Mouse (Mus musculus) CH12.LX (cell line): Measurements from ENCODE around the gene Per1.

Source experiments
- CTCF ChIP-seq, 2 experiments: IDR thresholded peaks in 1 of 2; conservative IDR thresholded peaks in 1 of 2; 2 replicates each; pipeline ENCODE4 v1.5.1; 2011 to 2012; ENCODE audit warnings: low read depth in 2 of 2, low read length in 2 of 2, improper control_type of control experiment in 1 of 2, inconsistent platforms in 1 of 2, mild to moderate bottlenecking in 1 of 2, moderate library complexity in 1 of 2
- EP300 ChIP-seq: IDR thresholded peaks from 2 replicates; pipeline ENCODE4 v1.6.1; 2011; ENCODE audit warnings: low read length, improper control_type of control experiment
- GABPA ChIP-seq: IDR thresholded peaks from 2 replicates; pipeline ENCODE4 v1.6.1; 2012; ENCODE audit warnings: low read depth, low read length, improper control_type of control experiment, inconsistent platforms; ENCODE audit not compliant: insufficient replicate concordance
- MAX ChIP-seq: IDR thresholded peaks from 2 replicates; pipeline ENCODE4 v1.6.1; 2011; ENCODE audit warnings: low read length, improper control_type of control experiment
- MAZ ChIP-seq: IDR thresholded peaks from 2 replicates; pipeline ENCODE4 v1.6.1; 2012; ENCODE audit warnings: low read depth, mild to moderate bottlenecking, inconsistent platforms, low read length, improper control_type of control experiment, moderate library complexity
- RCOR1 ChIP-seq: conservative IDR thresholded peaks from 2 replicates; pipeline ENCODE4 v1.6.1; 2012; ENCODE audit warnings: low read depth, mild to moderate bottlenecking, inconsistent platforms, low read length, improper control_type of control experiment
- ZNF384 ChIP-seq: IDR thresholded peaks from 2 replicates; pipeline ENCODE4 v1.6.1; 2012; ENCODE audit warnings: low read depth, low read length, improper control_type of control experiment, inconsistent platforms

GRCm38 (mm10) chr11:69088856-69089615 is 6.0 kb upstream of the Per1 start:
- TF ChIP-seq MAX: no peak
- no peak for TF ChIP-seq GABPA
- TF ChIP-seq CTCF (conservative IDR thresholded peaks at IDR 0.05 in 1 of 2, IDR thresholded peaks at IDR 0.05 in 1 of 2; ENCODE audit: low read depth in 2 of 2, low read length in 2 of 2): no peak
- TF ChIP-seq EP300: no peak
- TF ChIP-seq RCOR1: no peak
- no peak for TF ChIP-seq MAZ
- TF ChIP-seq ZNF384: no peak
